Mouse (Mus musculus) thymus, adult 2 months (tissue): ENCODE measurements around the gene Ufm1. TPM values are rescaled to one million over a fixed set of nuclear protein-coding genes. Genes with fewer than 3 reads are reported as not detected.

Experiments
- DNase-seq: peaks from one replicate; pipeline ENCODE4 v3.0.0; 2021
- H3K27ac ChIP-seq: fragments of 200-500 bp; 2 replicates; pipeline ENCODE4 v1.5.1; 2012; ENCODE audit warnings: low read length, control low read depth; ENCODE audit not compliant: control insufficient read depth, insufficient read depth
- H3K27me3 ChIP-seq: fragments of 200-500 bp; 2 replicates; pipeline ENCODE4 v1.6.1; 2012; ENCODE audit warnings: mild to moderate bottlenecking, low read length, moderate library complexity, mixed read lengths; ENCODE audit not compliant: control insufficient read depth, insufficient read depth
- H3K36me3 ChIP-seq: fragments of 200-500 bp; 2 replicates; pipeline ENCODE4 v1.6.1; 2012; ENCODE audit warnings: mild to moderate bottlenecking, low read length, moderate library complexity; ENCODE audit not compliant: control insufficient read depth, insufficient read depth
- H3K4me1 ChIP-seq: fragments of 200-500 bp; replicated peaks from 2 replicates; pipeline ENCODE4 v1.6.1; 2012; ENCODE audit warnings: low read length; ENCODE audit not compliant: control insufficient read depth, insufficient read depth
- H3K4me3 ChIP-seq: fragments of 200-500 bp; 2 replicates; pipeline ENCODE4 v1.5.1; 2012; ENCODE audit warnings: mild to moderate bottlenecking, low read length, control low read depth, moderate library complexity; ENCODE audit not compliant: control insufficient read depth, insufficient read depth
- CTCF ChIP-seq: fragments of 200-500 bp; IDR thresholded peaks from 2 replicates; pipeline ENCODE4 v1.5.1; 2012; ENCODE audit warnings: mild to moderate bottlenecking, control low read depth, low read length, moderate library complexity, borderline replicate concordance; ENCODE audit not compliant: control insufficient read depth, poor library complexity, insufficient read depth; ENCODE audit errors: extremely low read depth
- POLR2A ChIP-seq: fragments of 200-500 bp; IDR thresholded peaks from 2 replicates; pipeline ENCODE4 v1.6.1; 2012; ENCODE audit warnings: mild to moderate bottlenecking, low read length, control low read depth, moderate library complexity; ENCODE audit not compliant: control insufficient read depth, poor library complexity, insufficient read depth; ENCODE audit errors: extremely low read depth
- WGBS: fragments of 180-500 bp; shearing (Covaris S2); methylation state at CpG from one replicate; pipeline ENCODE4 v1.1.7; 2018; 5-methylcytosine and 5-hydroxymethylcytosine counted together
- polyA plus RNA-seq: library from polyadenylated mRNA; depleted of rRNA; stranded (reverse); fragments of >200 nt; gene quantifications from 2 replicates; pipeline ENCODE4 v1.2.3, GENCODE M21; 2012

Ufm1 gene
- polyA plus RNA-seq, 1 experiment, result 4.5 TPM

GRCm38 (mm10) chr3:53854831-53855230 is 8.8 kb downstream of the Ufm1 start:
- Histone ChIP-seq H3K4me1 (no peaks in the 10 kb centered on the region), H3K27me3 (no peaks in the 10 kb centered on the region), H3K4me3 (no peak overlapping the region), H3K27ac (no peak overlapping the region), H3K36me3 (peaks cover 32% of the 10 kb centered on the region)
- TF ChIP-seq CTCF (no peak), POLR2A (no peak)
- DNase-seq, result no peak
- WGBS, result 94% methylated on average over 3 of the region's 3 CpGs

- Histone ChIP-seq H3K27ac (no peak overlapping the region), H3K4me3 (no peak overlapping the region), H3K36me3 (peaks cover 26% of the 10 kb centered on the region), H3K4me1 (no peaks in the 10 kb centered on the region), H3K27me3 (no peaks in the 10 kb centered on the region)
- no peak for DNase-seq
- WGBS, result 89% methylated on average over 4 of the region's 4 CpGs
- TF ChIP-seq CTCF, result no peak
- no peak for TF ChIP-seq POLR2A
Observed at GRCm38 (mm10) chr3:53854261-53854660, 9.4 kb downstream of the Ufm1 start.

- DNase-seq, result no peak
- H3K27me3 ChIP-seq, result no peaks in the 10 kb centered on the region
- TF ChIP-seq POLR2A (no peak), CTCF (no peak)
- 85% methylated on average over 11 of the region's 11 CpGs for WGBS
- no peak overlapping the region for H3K27ac ChIP-seq
- H3K4me3 ChIP-seq, result no peak overlapping the region
- H3K36me3 ChIP-seq, result no peaks in the 10 kb centered on the region
- no peaks in the 10 kb centered on the region for H3K4me1 ChIP-seq
Observed at GRCm38 (mm10) chr3:53848262-53848661, 15.4 kb downstream of the Ufm1 start.

- H3K27ac ChIP-seq, result no peak overlapping the region
- no peaks in the 10 kb centered on the region for H3K27me3 ChIP-seq
- H3K4me3 ChIP-seq, result no peak overlapping the region
- 89% methylated on average over 4 of the region's 4 CpGs for WGBS
- no peaks in the 10 kb centered on the region for H3K36me3 ChIP-seq
- TF ChIP-seq CTCF (no peak), POLR2A (no peak)
- no peaks in the 10 kb centered on the region for H3K4me1 ChIP-seq
- no peak for DNase-seq
Observed at GRCm38 (mm10) chr3:53847726-53848125, 15.9 kb downstream of the Ufm1 start.

- Histone ChIP-seq H3K27me3 (no peaks in the 10 kb centered on the region), H3K27ac (no peak overlapping the region), H3K36me3 (no peaks in the 10 kb centered on the region), H3K4me1 (no peaks in the 10 kb centered on the region), H3K4me3 (no peak overlapping the region)
- no peak for DNase-seq
- 80% methylated on average over 7 of the region's 7 CpGs for WGBS
- TF ChIP-seq POLR2A, result no peak
Observed at GRCm38 (mm10) chr3:53846206-53846928, 17.3 kb downstream of the Ufm1 start.

GRCm38 (mm10) chr3:53844786-53845185 is 18.8 kb downstream of the Ufm1 start, which contains the start of gene Gm10985:
Gm10985 (plus strand) TSS chr3:53845086.
- no peak within 1 kb of the TSS for H3K27ac ChIP-seq
- H3K4me3 ChIP-seq, result no peak within 1 kb of the TSS
- H3K36me3 ChIP-seq, result no peaks in the 10 kb centered on the region
- no peaks in the 10 kb centered on the region for H3K4me1 ChIP-seq
- no peak for DNase-seq
- no peaks in the 10 kb centered on the region for H3K27me3 ChIP-seq
- TF ChIP-seq POLR2A (no peak), CTCF (no peak)
- 71% methylated on average over 2 of the region's 2 CpGs for WGBS

- H3K27me3 ChIP-seq, result no peaks in the 10 kb centered on the region
- no peaks in the 10 kb centered on the region for H3K4me1 ChIP-seq
- no peak overlapping the region for H3K4me3 ChIP-seq
- no peak overlapping the region for H3K27ac ChIP-seq
- H3K36me3 ChIP-seq, result no peaks in the 10 kb centered on the region
- 84% methylated on average over 2 of the region's 2 CpGs for WGBS
- TF ChIP-seq CTCF, result no peak
- no peak for TF ChIP-seq POLR2A
- no peak for DNase-seq
Observed at GRCm38 (mm10) chr3:53834238-53834637, 29.4 kb downstream of the Ufm1 start.
